Mouse (Mus musculus) myocyte (in vitro differentiated cells): ENCODE data around the gene Plaa. TPM values are rescaled to one million over a fixed set of nuclear protein-coding genes. Genes with fewer than 3 reads are reported as not detected.
"Not testable (repeated sequence)": the region's sequence is repeated elsewhere in the genome, so short reads cannot be mapped to it uniquely, and the experiment has no call there.

Experiments used
- H3K27me3 ChIP-seq: one replicate; pipeline ENCODE4 v1.6.1; 2011; ENCODE audit not compliant: control insufficient read depth, insufficient read depth, insufficient read length
- H3K36me3 ChIP-seq: one replicate; pipeline ENCODE4 v1.6.1; 2011; ENCODE audit not compliant: control insufficient read depth, insufficient read depth
- H3K4me2 ChIP-seq: one replicate; pipeline ENCODE4 v1.6.1; 2011; ENCODE audit warnings: low read depth, control low read depth
- H3K4me3 ChIP-seq: one replicate; pipeline ENCODE4 v1.5.1; 2011; ENCODE audit warnings: mild to moderate bottlenecking, control low read depth, moderate library complexity
- H3K79me2 ChIP-seq: one replicate; pipeline ENCODE4 v1.6.1; 2011; ENCODE audit not compliant: control insufficient read depth, insufficient read depth
- H3ac ChIP-seq: one replicate; pipeline ENCODE4 v1.6.1; 2011; ENCODE audit not compliant: control insufficient read depth, insufficient read length
- CEBPB ChIP-seq: IDR thresholded peaks from 2 replicates; pipeline ENCODE4 v1.6.1; 2011; ENCODE audit warnings: mild to moderate bottlenecking, moderate library complexity; ENCODE audit not compliant: poor library complexity, insufficient read depth, severe bottlenecking
- E2F4 ChIP-seq: IDR thresholded peaks from one replicate; pipeline ENCODE4 v1.6.1; 2011; ENCODE audit warnings: mild to moderate bottlenecking, control low read depth, moderate library complexity; ENCODE audit not compliant: insufficient read depth
- MAX ChIP-seq: IDR thresholded peaks from one replicate; pipeline ENCODE4 v1.6.1; 2011; ENCODE audit warnings: low read depth, mild to moderate bottlenecking, control low read depth
- MYOD1 ChIP-seq, 3 experiments: IDR thresholded peaks; one replicate each; pipeline ENCODE4 v1.6.1; 2011; ENCODE audit warnings: control low read depth in 2 of 3, low read depth in 2 of 3, mild to moderate bottlenecking in 2 of 3, moderate library complexity in 1 of 3; ENCODE audit not compliant: insufficient read length in 2 of 3, control insufficient read depth in 1 of 3
- MYOG ChIP-seq, 3 experiments: IDR thresholded peaks; one replicate each; pipeline ENCODE4 v1.6.1; 2011; ENCODE audit warnings: control low read depth in 2 of 3, low read depth in 2 of 3, mild to moderate bottlenecking in 2 of 3; ENCODE audit not compliant: insufficient read length in 2 of 3, control insufficient read depth in 1 of 3, insufficient read depth in 1 of 3
- POLR2A ChIP-seq: IDR thresholded peaks from one replicate; pipeline ENCODE4 v1.6.1; 2011; ENCODE audit warnings: low read depth, mild to moderate bottlenecking, control low read depth, moderate library complexity; ENCODE audit not compliant: insufficient read length
- POLR2AphosphoS2 ChIP-seq: IDR thresholded peaks from one replicate; pipeline ENCODE4 v1.6.1; 2011; ENCODE audit warnings: low read depth, control low read depth; ENCODE audit not compliant: insufficient read length
- REST ChIP-seq: IDR thresholded peaks from one replicate; pipeline ENCODE4 v1.6.1; 2011; ENCODE audit warnings: mild to moderate bottlenecking, control low read depth, moderate library complexity; ENCODE audit not compliant: insufficient read depth, insufficient read length
- SRF ChIP-seq: IDR thresholded peaks from one replicate; pipeline ENCODE4 v1.6.1; 2011; ENCODE audit warnings: low read depth; ENCODE audit not compliant: control insufficient read depth, insufficient read length
- TCF12 ChIP-seq: IDR thresholded peaks from one replicate; pipeline ENCODE4 v1.6.1; 2011; ENCODE audit warnings: mild to moderate bottlenecking, control low read depth; ENCODE audit not compliant: poor library complexity, insufficient read depth, severe bottlenecking
- TCF3 ChIP-seq: IDR thresholded peaks from one replicate; pipeline ENCODE4 v1.6.1; 2011; ENCODE audit warnings: low read depth, control low read depth; ENCODE audit not compliant: insufficient read length
- USF1 ChIP-seq: IDR thresholded peaks from one replicate; pipeline ENCODE4 v1.6.1; 2011; ENCODE audit warnings: low read depth, mild to moderate bottlenecking, control low read depth, moderate library complexity
- polyA plus RNA-seq: library from polyadenylated mRNA; unstranded; fragments of >200 nt; fragmentation: generic; extraction: Trizol; gene quantifications from one replicate; pipeline ENCODE4 v1.2.1, GENCODE M21; 2012; ENCODE audit warnings: missing spikeins

Gene Plaa
- polyA plus RNA-seq: 22.8 TPM

- Histone ChIP-seq H3K36me3 (no peaks in the 10 kb centered on the region), H3K4me2 (peak within 1 kb of the TSS; percentile 95), H3K79me2 (peaks cover 39% of the 10 kb centered on the region), H3K27me3 (no peaks in the 10 kb centered on the region), H3ac (peak within 1 kb of the TSS; percentile 89), H3K4me3 (peak within 1 kb of the TSS; percentile 88)
- TF ChIP-seq MYOD1 (IDR thresholded peaks at IDR 0.05; ENCODE audit: control insufficient read depth in 1 of 3, insufficient read length in 2 of 3, low read depth in 2 of 3) (peak in 1 of 3 experiments; percentile 34), USF1 (no peak), MAX (no peak), TCF12 (no peak), CEBPB (no peak), REST (no peak), MYOG (IDR thresholded peaks at IDR 0.05; ENCODE audit: control insufficient read depth in 1 of 3, insufficient read depth in 1 of 3, insufficient read length in 2 of 3, low read depth in 2 of 3) (peak in 1 of 3 experiments; percentile 34), TCF3 (no peak), E2F4 (peak; percentile 95), POLR2AphosphoS2 (no peak), SRF (peak; percentile 85), POLR2A (peak; percentile 67)
Measured at GRCm38 (mm10) chr4:94603031-94603629, at the start of gene Plaa. TSS of gene Plaa (minus strand) at chr4:94603244.

GRCm38 (mm10) chr4:94650426-94651175, 47.6 kb upstream of the Plaa start:
- H3ac ChIP-seq, H3K79me2 ChIP-seq, H3K27me3 ChIP-seq, H3K4me3 ChIP-seq, H3K4me2 ChIP-seq: not testable (repeated sequence)
- peaks cover 15% of the 10 kb centered on the region for H3K36me3 ChIP-seq

DNA sequence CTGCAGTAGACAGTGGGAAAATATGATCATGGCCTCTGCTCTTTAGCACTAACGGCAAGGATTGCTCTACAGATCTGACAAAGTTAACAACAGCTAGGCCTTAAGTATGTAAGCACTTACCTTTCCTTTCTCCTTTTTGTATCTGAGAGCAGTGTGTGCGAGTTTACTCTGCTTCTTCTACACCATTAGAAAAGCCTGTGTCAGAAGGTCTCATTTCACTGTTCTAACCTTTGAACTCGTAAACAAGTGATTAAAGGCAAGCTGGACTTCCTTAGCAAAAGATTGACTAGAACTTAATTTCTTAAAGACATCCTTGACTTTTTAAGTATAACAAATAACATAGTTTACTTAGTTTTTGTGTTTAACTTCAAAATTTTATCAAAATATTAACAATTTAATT, 46.9 kb upstream of the Plaa start, which contains the start of gene Lrrc19:
TSS of gene Lrrc19 (minus strand) at position 225 of the 400 bp plus-strand sequence.
- Histone ChIP-seq H3ac (no peak within 1 kb of the TSS), H3K27me3 (no peaks in the 10 kb centered on the region), H3K4me2 (no peak within 1 kb of the TSS), H3K79me2 (no peaks in the 10 kb centered on the region), H3K36me3 (peaks cover 8% of the 10 kb centered on the region), H3K4me3 (no peak within 1 kb of the TSS)
- TF ChIP-seq SRF (no peak), MYOG (IDR thresholded peaks at IDR 0.05; ENCODE audit: control insufficient read depth in 1 of 3, insufficient read depth in 1 of 3, insufficient read length in 2 of 3, low read depth in 2 of 3) (no peak), E2F4 (no peak), MAX (no peak), POLR2AphosphoS2 (no peak), USF1 (no peak), REST (no peak), CEBPB (no peak), TCF3 (no peak), MYOD1 (IDR thresholded peaks at IDR 0.05; ENCODE audit: control insufficient read depth in 1 of 3, insufficient read length in 2 of 3, low read depth in 2 of 3) (no peak), TCF12 (no peak), POLR2A (no peak)

DNA sequence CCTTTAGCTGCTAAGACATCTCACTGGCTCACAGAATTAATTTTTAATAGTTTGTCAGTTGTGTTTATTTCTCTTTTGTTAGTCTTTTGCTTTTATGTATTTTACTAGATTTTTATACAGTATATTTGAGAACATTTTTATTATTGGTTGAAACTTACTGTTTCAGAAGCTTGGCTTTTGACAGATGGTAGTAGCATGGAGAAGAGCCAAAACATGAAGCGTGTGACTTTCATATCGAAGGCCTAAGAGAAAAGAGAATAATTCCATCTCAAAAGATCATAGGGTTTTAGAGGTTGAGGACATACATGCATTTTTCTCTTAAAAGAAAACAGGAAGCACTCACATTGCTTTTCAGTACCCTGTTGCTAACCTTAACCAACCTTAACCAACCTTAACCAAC, 40.1 kb upstream of the Plaa start:
- no peak overlapping the region for H3K4me2 ChIP-seq
- H3K79me2 ChIP-seq: no peaks in the 10 kb centered on the region

More for the DNA sequence above, 40.1 kb upstream of the Plaa start:
- no peaks in the 10 kb centered on the region for H3K27me3 ChIP-seq
- H3K36me3 ChIP-seq: no peaks in the 10 kb centered on the region
- TF ChIP-seq MAX: no peak
- TF ChIP-seq POLR2AphosphoS2: no peak
- no peak for TF ChIP-seq SRF
- no peak for TF ChIP-seq TCF3
- TF ChIP-seq REST: no peak
- no peak for TF ChIP-seq USF1
- no peak for TF ChIP-seq MYOG (IDR thresholded peaks at IDR 0.05; ENCODE audit: control insufficient read depth in 1 of 3, insufficient read depth in 1 of 3, insufficient read length in 2 of 3, low read depth in 2 of 3)
- no peak for TF ChIP-seq MYOD1 (IDR thresholded peaks at IDR 0.05; ENCODE audit: control insufficient read depth in 1 of 3, insufficient read length in 2 of 3, low read depth in 2 of 3)
- no peak for TF ChIP-seq CEBPB
- no peak for TF ChIP-seq TCF12
- TF ChIP-seq E2F4: no peak
- TF ChIP-seq POLR2A: no peak
- H3ac ChIP-seq: no peak overlapping the region
- H3K4me3 ChIP-seq: no peak overlapping the region
